Mouse (Mus musculus) bone marrow, adult 2 months (tissue): ENCODE measurements around the gene Nob1.

Experiments used
- CTCF ChIP-seq: fragments of 200-500 bp; IDR thresholded peaks from 2 replicates; pipeline ENCODE4 v1.5.1; 2011; ENCODE audit warnings: low read length, control low read depth; ENCODE audit not compliant: control insufficient read depth, insufficient read depth
- POLR2A ChIP-seq: fragments of 200-500 bp; IDR thresholded peaks from 2 replicates; pipeline ENCODE4 v1.6.1; 2011; ENCODE audit warnings: low read depth, mild to moderate bottlenecking, control low read depth, low read length, borderline replicate concordance; ENCODE audit not compliant: control insufficient read depth

- TF ChIP-seq POLR2A (no peak), CTCF (no peak)
Measured at GRCm38 (mm10) chr8:107405935-107406334, 18.9 kb downstream of the Nob1 start.
